Mouse (Mus musculus) CD4-positive, CD25-positive, alpha-beta regulatory T cell, adult 2 months (primary cell): ENCODE results near the gene Hddc3.

Experiments used
- DNase-seq: peaks from one replicate; pipeline ENCODE4 v3.0.0-alpha.2; 2012; ENCODE audit warnings: low read depth, low spot score

The Hddc3 gene

GRCm38 (mm10) chr7:80369967-80370431 lies 27.1 kb downstream of the Hddc3 start:
- DNase-seq = peak; percentile 55

- DNase-seq = peak; percentile 94
These were observed 27.7 kb downstream of the Hddc3 start for GRCm38 (mm10) chr7:80370649-80371040.

GRCm38 (mm10) chr7:80371041-80371751 lies 28.3 kb downstream of the Hddc3 start, which contains the start of gene Man2a2:
Gene Man2a2, minus strand, starts transcription at chr7:80371375.
- peak; percentile 86 for DNase-seq

- DNase-seq = no peak
These were observed 29.3 kb downstream of the Hddc3 start for GRCm38 (mm10) chr7:80372166-80372565.

GRCm38 (mm10) chr7:80372667-80373066 lies 29.8 kb downstream of the Hddc3 start:
- no peak for DNase-seq

- DNase-seq = no peak
These were observed 30.4 kb downstream of the Hddc3 start for GRCm38 (mm10) chr7:80373352-80373751.

GRCm38 (mm10) chr7:80373850-80374249 lies 30.9 kb downstream of the Hddc3 start:
- DNase-seq = no peak

- no peak for DNase-seq
These were observed 31.4 kb downstream of the Hddc3 start for GRCm38 (mm10) chr7:80374280-80374679.

- DNase-seq = no peak
These were observed 31.8 kb downstream of the Hddc3 start for GRCm38 (mm10) chr7:80374733-80375132.

- no peak for DNase-seq
These were observed 32.6 kb downstream of the Hddc3 start for GRCm38 (mm10) chr7:80375376-80376039.

GRCm38 (mm10) chr7:80376192-80376591 lies 33.3 kb downstream of the Hddc3 start:
- no peak for DNase-seq

GRCm38 (mm10) chr7:80377471-80377870 lies 34.6 kb downstream of the Hddc3 start:
- DNase-seq = peak; percentile 90

GRCm38 (mm10) chr7:80379531-80379930 lies 36.6 kb downstream of the Hddc3 start:
- DNase-seq = peak; percentile 72

GRCm38 (mm10) chr7:80382919-80383318 lies 40.0 kb downstream of the Hddc3 start:
- DNase-seq = no peak

- DNase-seq = peak; percentile 90
These were observed 43.5 kb downstream of the Hddc3 start for GRCm38 (mm10) chr7:80386235-80386930.

GRCm38 (mm10) chr7:80387033-80387632 lies 44.2 kb downstream of the Hddc3 start:
- no peak for DNase-seq

GRCm38 (mm10) chr7:80387633-80388543 lies 45.0 kb downstream of the Hddc3 start, which contains the start of gene Fes:
Gene Fes, minus strand, starts transcription at chr7:80387946.
- DNase-seq = no peak

GRCm38 (mm10) chr7:80392119-80392518 lies 49.2 kb downstream of the Hddc3 start:
- DNase-seq = no peak

GRCm38 (mm10) chr7:80394600-80394999 lies 51.7 kb downstream of the Hddc3 start:
- DNase-seq = no peak

GRCm38 (mm10) chr7:80396427-80396826 lies 53.5 kb downstream of the Hddc3 start:
- DNase-seq = peak; percentile 38

- DNase-seq = no peak
These were observed 55.1 kb downstream of the Hddc3 start for GRCm38 (mm10) chr7:80397986-80398385.
